Mouse (Mus musculus) forebrain, embryonic 10.5 days (tissue): Measurements from ENCODE around the gene Adh5. TPM values are rescaled to one million over a fixed set of nuclear protein-coding genes. Genes with fewer than 3 reads are reported as not detected.
"Not testable (repeated sequence)": the region's sequence is repeated elsewhere in the genome, so short reads cannot be mapped to it uniquely, and the experiment has no call there.

ENCODE experiments used
- DNase-seq: peaks from one replicate; pipeline ENCODE4 v3.0.0-alpha.2; 2017; ENCODE audit warnings: low spot score; ENCODE audit errors: extremely low spot score
- H3K27ac ChIP-seq: fragments of 300-500 bp; sonication (generic); 2 replicates; pipeline ENCODE4 v1.5.1; 2016; ENCODE audit warnings: mild to moderate bottlenecking
- H3K27me3 ChIP-seq: fragments of 300-500 bp; sonication (generic); 2 replicates; pipeline ENCODE4 v1.6.1; 2016; ENCODE audit warnings: mild to moderate bottlenecking; ENCODE audit not compliant: poor library complexity, severe bottlenecking
- H3K36me3 ChIP-seq: fragments of 300-500 bp; sonication (generic); replicated peaks from 2 replicates; pipeline ENCODE4 v1.6.1; 2016; ENCODE audit warnings: mild to moderate bottlenecking, moderate library complexity
- H3K4me1 ChIP-seq: fragments of 300-500 bp; sonication (generic); 2 replicates; pipeline ENCODE4 v1.6.1; 2016
- H3K4me3 ChIP-seq: fragments of 300-500 bp; sonication (generic); 2 replicates; pipeline ENCODE4 v1.5.1; 2016; ENCODE audit warnings: mild to moderate bottlenecking, moderate library complexity
- H3K9me3 ChIP-seq: fragments of 300-500 bp; sonication (generic); 2 replicates; pipeline ENCODE4 v1.6.1; 2016; ENCODE audit warnings: mild to moderate bottlenecking, moderate library complexity
- WGBS: fragments of 180-500 bp; shearing (Covaris S2); methylation state at CpG from one replicate; pipeline ENCODE4 v1.1.7; 2016; 5-methylcytosine and 5-hydroxymethylcytosine counted together
- polyA plus RNA-seq: library from polyadenylated mRNA; unstranded; fragments of >200 nt; fragmentation: Nextera tagmentation; extraction: Ambion mirVana; gene quantifications from 2 replicates; pipeline ENCODE4 v1.2.1, GENCODE M21; 2016

Adh5 gene
- polyA plus RNA-seq, 1 experiment from 2014 or later: 281 TPM

- no peaks in the 10 kb centered on the region for H3K4me1 ChIP-seq
- DNase-seq: no peak
- WGBS: 82% methylated on average over 16 of the region's 16 CpGs
- no peaks in the 10 kb centered on the region for H3K9me3 ChIP-seq
- no peak overlapping the region for H3K4me3 ChIP-seq
- peaks cover 98% of the 10 kb centered on the region for H3K36me3 ChIP-seq
- H3K27ac ChIP-seq: no peak overlapping the region
- H3K27me3 ChIP-seq: no peaks in the 10 kb centered on the region
Measured at GRCm38 (mm10) chr3:138464573-138465147, 21.8 kb downstream of the Adh5 start.

- DNase-seq, H3K4me1 ChIP-seq, H3K27ac ChIP-seq, H3K9me3 ChIP-seq, H3K27me3 ChIP-seq, H3K4me3 ChIP-seq: not testable (repeated sequence)
- peaks cover 98% of the 10 kb centered on the region for H3K36me3 ChIP-seq
- 98% methylated on average over 1 of the region's 1 CpGs for WGBS
Measured at GRCm38 (mm10) chr3:138466656-138467055, 23.8 kb downstream of the Adh5 start.

- Histone ChIP-seq H3K36me3 (peaks cover 94% of the 10 kb centered on the region), H3K4me1 (no peaks in the 10 kb centered on the region), H3K9me3 (no peaks in the 10 kb centered on the region), H3K27me3 (no peaks in the 10 kb centered on the region), H3K4me3 (no peak overlapping the region), H3K27ac (no peak overlapping the region)
- 83% methylated on average over 3 of the region's 3 CpGs for WGBS
- no peak for DNase-seq
Measured at GRCm38 (mm10) chr3:138471066-138471465, 28.2 kb downstream of the Adh5 start.

- WGBS: 96% methylated on average over 8 of the region's 8 CpGs
Measured at GRCm38 (mm10) chr3:138479489-138479888, 36.6 kb downstream of the Adh5 start.

GRCm38 (mm10) chr3:138481526-138482284 is 38.8 kb downstream of the Adh5 start:
- H3K27ac ChIP-seq: no peak overlapping the region
- H3K4me3 ChIP-seq: no peak overlapping the region
- peaks cover 89% of the 10 kb centered on the region for H3K36me3 ChIP-seq
- H3K27me3 ChIP-seq: no peaks in the 10 kb centered on the region
- peaks cover 5% of the 10 kb centered on the region for H3K9me3 ChIP-seq
- peaks cover 5% of the 10 kb centered on the region; the same call in 1 of the 2 replicates for H3K4me1 ChIP-seq
- WGBS: 65% methylated on average over 14 of the region's 14 CpGs
- DNase-seq: no peak

More at GRCm38 (mm10) chr3:138479489-138479888, 36.6 kb downstream of the Adh5 start:
- H3K27me3 ChIP-seq: no peaks in the 10 kb centered on the region
- no peak overlapping the region for H3K27ac ChIP-seq
- H3K4me3 ChIP-seq: no peak overlapping the region
- H3K4me1 ChIP-seq: peaks cover 5% of the 10 kb centered on the region; the same call in 1 of the 2 replicates
- DNase-seq: no peak
- H3K9me3 ChIP-seq: peaks cover under 1% of the 10 kb centered on the region
- peaks cover 82% of the 10 kb centered on the region for H3K36me3 ChIP-seq

- peaks cover 5% of the 10 kb centered on the region for H3K9me3 ChIP-seq
- peaks cover 15% of the 10 kb centered on the region for H3K4me1 ChIP-seq
- no peak overlapping the region for H3K4me3 ChIP-seq
- H3K36me3 ChIP-seq: peaks cover 90% of the 10 kb centered on the region
- H3K27me3 ChIP-seq: no peaks in the 10 kb centered on the region
- 97% methylated on average over 2 of the region's 2 CpGs for WGBS
- H3K27ac ChIP-seq: no peak overlapping the region
- no peak for DNase-seq
Measured at GRCm38 (mm10) chr3:138483240-138483639, 40.3 kb downstream of the Adh5 start.

DNA sequence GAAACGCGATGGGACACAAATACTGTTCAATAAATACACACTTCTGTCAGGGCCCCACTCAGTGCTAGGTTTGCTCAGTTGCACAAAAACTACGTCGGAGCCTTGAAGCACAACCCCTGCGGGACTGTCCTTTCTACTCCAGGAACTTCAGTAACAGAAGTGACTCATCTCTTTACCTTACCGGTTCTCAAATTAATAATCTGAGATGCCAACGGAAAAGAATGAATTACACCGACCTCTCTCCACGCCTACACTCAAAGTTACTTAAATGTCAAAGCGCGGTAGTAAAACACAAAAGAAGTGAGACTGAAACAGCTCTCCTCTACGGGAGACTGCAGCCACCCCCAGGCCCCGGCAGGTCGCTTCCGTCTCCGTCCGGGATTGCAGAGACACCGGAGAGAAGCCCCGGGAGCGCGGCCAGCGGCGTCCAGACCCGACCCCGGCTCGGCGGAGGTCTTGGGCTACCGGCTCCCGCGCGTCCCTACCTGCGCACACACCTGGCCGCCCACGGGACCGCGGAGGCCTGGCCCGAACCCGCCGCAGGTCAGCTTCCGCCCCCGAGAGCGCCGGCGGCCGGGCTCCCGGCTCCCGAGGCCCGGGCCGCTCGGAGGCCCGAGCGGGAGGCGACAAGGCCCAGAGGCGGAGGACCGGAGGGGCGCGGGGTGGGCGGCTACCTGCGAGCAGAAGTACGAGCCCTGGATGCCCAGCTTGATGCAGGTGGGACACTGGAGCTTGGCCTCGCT is 45.9 kb downstream of the Adh5 start:
- Histone ChIP-seq H3K27ac (peak overlapping the region; percentile 93), H3K4me3 (peak overlapping the region; percentile 91), H3K36me3 (peaks cover 38% of the 10 kb centered on the region), H3K4me1 (peaks cover 16% of the 10 kb centered on the region), H3K27me3 (no peaks in the 10 kb centered on the region), H3K9me3 (peaks cover 5% of the 10 kb centered on the region)
- no peak for DNase-seq
- WGBS: under 1% methylated on average over 60 of the region's 61 CpGs

DNA sequence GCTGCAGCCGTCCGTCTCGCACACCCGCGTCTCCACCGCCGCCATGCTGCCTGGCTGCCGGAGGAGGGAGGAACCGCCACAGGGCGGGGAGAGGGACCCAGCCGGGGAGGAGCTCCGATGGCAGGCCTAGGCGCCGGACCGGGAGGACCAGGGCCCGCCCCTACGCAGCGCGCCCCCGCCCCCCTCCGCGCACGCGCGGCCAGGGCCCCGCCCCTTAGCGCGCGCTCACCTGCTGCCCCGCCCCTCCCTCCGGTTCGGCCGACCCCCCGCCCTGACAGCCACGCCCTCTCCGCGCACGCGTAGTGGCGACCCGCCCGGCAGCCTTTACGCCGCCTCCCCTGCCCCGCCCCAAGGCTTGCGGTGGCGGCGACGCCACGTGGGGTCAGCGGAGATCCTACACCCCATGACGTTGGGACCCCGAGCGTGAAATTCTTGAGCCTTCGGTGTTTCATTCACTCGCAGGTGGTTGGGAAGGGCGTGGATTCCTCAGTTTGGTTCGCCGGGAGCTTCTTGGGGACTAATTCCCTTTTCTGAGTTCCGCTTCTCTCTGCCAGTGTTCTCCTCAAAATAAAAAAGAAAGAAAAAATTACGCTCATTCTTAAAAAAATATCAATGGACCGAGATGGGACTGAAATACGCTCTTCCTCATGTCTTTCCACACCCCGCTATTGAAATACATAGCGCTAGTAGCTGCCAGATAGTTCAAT is 46.6 kb downstream of the Adh5 start, which contains the start of gene Metap1:
Gene Metap1 (minus strand): TSS at position 189 of the 707 bp plus-strand sequence.
- Histone ChIP-seq H3K9me3 (peaks cover 5% of the 10 kb centered on the region), H3K36me3 (peaks cover 31% of the 10 kb centered on the region), H3K27me3 (no peaks in the 10 kb centered on the region), H3K4me1 (peaks cover 16% of the 10 kb centered on the region), H3K4me3 (peak within 1 kb of the TSS; percentile 91), H3K27ac (peak within 1 kb of the TSS; percentile 93)
- under 1% methylated on average over 60 of the region's 65 CpGs for WGBS
- DNase-seq: peak; percentile 98

DNA sequence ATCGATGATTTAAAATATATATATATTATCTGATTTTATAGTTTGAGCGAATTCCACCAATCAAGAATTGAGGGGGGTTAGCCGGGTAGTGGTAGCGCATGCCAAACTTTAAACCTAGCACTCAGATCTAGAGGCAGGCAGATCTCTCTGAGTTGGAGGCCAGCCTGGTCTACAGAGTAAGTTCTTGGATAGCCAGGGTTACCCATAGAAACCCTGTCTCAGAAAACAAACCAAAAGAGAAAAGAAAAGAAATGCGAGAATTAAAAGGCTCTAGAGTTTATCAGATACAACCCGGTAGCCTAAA is 47.1 kb downstream of the Adh5 start:
- WGBS: 34% methylated on average over 6 of the region's 6 CpGs
- peak overlapping the region; percentile 91 for H3K4me3 ChIP-seq
- peaks cover 16% of the 10 kb centered on the region for H3K4me1 ChIP-seq
- H3K27ac ChIP-seq: peak overlapping the region; percentile 93
- no peaks in the 10 kb centered on the region for H3K27me3 ChIP-seq
- no peaks in the 10 kb centered on the region; the same call in 1 of the 2 replicates for H3K9me3 ChIP-seq
- peaks cover 26% of the 10 kb centered on the region for H3K36me3 ChIP-seq
- DNase-seq: no peak

- Histone ChIP-seq H3K4me1 (peaks cover 3% of the 10 kb centered on the region; the same call in 1 of the 2 replicates), H3K9me3 (no peaks in the 10 kb centered on the region), H3K4me3 (no peak overlapping the region), H3K27me3 (no peaks in the 10 kb centered on the region), H3K36me3 (no peaks in the 10 kb centered on the region), H3K27ac (no peak overlapping the region)
- no peak for DNase-seq
- WGBS: 88% methylated on average over 3 of the region's 3 CpGs
Measured at GRCm38 (mm10) chr3:138493668-138494067, 50.8 kb downstream of the Adh5 start.

DNA sequence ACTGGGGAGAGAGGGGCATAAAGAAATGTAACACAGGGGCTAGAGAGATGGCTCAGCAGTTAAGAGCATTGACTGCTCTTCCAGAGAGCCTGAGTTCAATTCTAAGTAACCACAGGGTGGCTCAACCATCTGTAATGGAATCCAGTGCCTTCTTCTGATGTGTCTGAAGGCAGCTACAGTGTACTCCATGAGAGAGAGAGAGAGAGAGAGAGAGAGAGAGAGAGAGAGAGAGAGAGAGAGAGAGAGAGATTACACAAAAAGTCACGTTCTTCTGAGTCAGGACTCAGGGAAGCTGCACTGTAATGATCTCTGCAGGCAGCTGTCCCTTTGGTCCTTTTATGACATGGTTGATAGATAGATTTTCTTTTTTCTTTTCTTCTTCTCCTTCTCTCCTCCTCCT is 51.7 kb downstream of the Adh5 start:
- no peak overlapping the region for H3K4me3 ChIP-seq
- no peaks in the 10 kb centered on the region for H3K9me3 ChIP-seq
- WGBS: 63% methylated on average over 1 of the region's 1 CpGs
- H3K36me3 ChIP-seq: no peaks in the 10 kb centered on the region
- H3K4me1 ChIP-seq: peaks cover 3% of the 10 kb centered on the region; the same call in 1 of the 2 replicates
- H3K27me3 ChIP-seq: no peaks in the 10 kb centered on the region
- H3K27ac ChIP-seq: no peak overlapping the region
- DNase-seq: no peak
